8 mouse cellular contexts compared by ENCODE assay signal in genomic region chr16:49500818-49501217, GRCm38 (mm10).
DNase-seq lines count a peak whose midpoint lies in the region; ATAC-seq and TF ChIP-seq lines count a peak whose summit lies in the region.

No protein-coding gene starts in this region.

- H3K4me1 ChIP-seq in hindbrain, embryonic 13.5 days (replicated peaks): no peaks in the 10 kb centered on the region
- no peaks in the 10 kb centered on the region for H3K4me1 ChIP-seq in liver, postnatal 0 days (ENCODE audit: insufficient read depth)

- no peaks in the 10 kb centered on the region for H3K36me3 ChIP-seq in hindbrain, embryonic 13.5 days
- no peaks in the 10 kb centered on the region for H3K36me3 ChIP-seq in liver, postnatal 0 days (replicated peaks; ENCODE audit: insufficient read depth, low read length)

- no peak overlapping the region for H3K4me3 ChIP-seq in hindbrain, embryonic 13.5 days
- H3K4me3 ChIP-seq in liver, postnatal 0 days (ENCODE audit: low read depth, low read length): no peak overlapping the region

- TF ChIP-seq CTCF in liver, postnatal 0 days (IDR thresholded peaks at IDR 0.05; ENCODE audit: low read depth): peak; percentile 88

- no peak overlapping the region for H3K9ac ChIP-seq in hindbrain, embryonic 13.5 days
- no peak overlapping the region for H3K9ac ChIP-seq in liver, postnatal 0 days (replicated peaks)

- H3K27me3 ChIP-seq in hindbrain, embryonic 13.5 days: no peaks in the 10 kb centered on the region
- no peaks in the 10 kb centered on the region for H3K27me3 ChIP-seq in liver, postnatal 0 days (ENCODE audit: insufficient read depth, low read length)

- ATAC-seq in hindbrain, embryonic 13.5 days (ENCODE audit: low FRiP score): 0 out of 2 replicates have a peak, but pooled peaks have one; percentile 69
- 0 out of 2 replicates have a peak, but pooled peaks have one; percentile 38 for ATAC-seq in liver, postnatal 0 days

- WGBS in hindbrain, embryonic 13.5 days: 37% methylated on average over 4 of the region's 4 CpGs
- WGBS in liver, postnatal 0 days (ENCODE audit: insufficient replicate concordance): 19% methylated on average over 4 of the region's 4 CpGs

- no peak for TF ChIP-seq EP300 in liver, postnatal 0 days (IDR thresholded peaks at IDR 0.05; ENCODE audit: low read depth)

- no peak overlapping the region for H3K4me2 ChIP-seq in hindbrain, embryonic 13.5 days
- no peak overlapping the region for H3K4me2 ChIP-seq in liver, postnatal 0 days (ENCODE audit: low read depth, low read length)

- peak; percentile 5 for DNase-seq in ovary, postnatal 14 days (ENCODE audit: low spot score)
- DNase-seq in ovary, adult 18-20 months (ENCODE audit: low spot score): no peak
- peak; percentile 47 for DNase-seq in T-cell, adult 2 months (ENCODE audit: low spot score)
- DNase-seq in embryo, embryonic 10 days (ENCODE audit: low spot score): peak; percentile 78
- peak; percentile 20 for DNase-seq in liver, postnatal 0 days
- DNase-seq in retina, embryonic 14.5 days (ENCODE audit: low spot score): peak; percentile 85
- DNase-seq in urinary bladder, postnatal 36 days (ENCODE audit: low spot score in 2 of 2): no peak

- no peak overlapping the region for H3K27ac ChIP-seq in hindbrain, embryonic 13.5 days
- no peak overlapping the region for H3K27ac ChIP-seq in liver, postnatal 0 days (ENCODE audit: low read depth)

- no peaks in the 10 kb centered on the region for H3K9me3 ChIP-seq in hindbrain, embryonic 13.5 days
- no peaks in the 10 kb centered on the region for H3K9me3 ChIP-seq in liver, postnatal 0 days (ENCODE audit: low read length)

Comparison
In these comparisons a context has a peak if more than half of its experiments do, and no peak if none do; other contexts are left out.
1. DNase-seq: peak in ovary, postnatal 14 days (single experiment), T-cell, adult 2 months (single experiment), embryo, embryonic 10 days (single experiment), liver, postnatal 0 days (single experiment) and retina, embryonic 14.5 days (single experiment); none in ovary, adult 18-20 months (single experiment) and urinary bladder, postnatal 36 days (0 of 2).